Mouse (Mus musculus) forebrain, embryonic 16.5 days (tissue): ENCODE data around the gene Ncoa3. TPM values are rescaled to one million over a fixed set of nuclear protein-coding genes. Genes with fewer than 3 reads are reported as not detected.

Source experiments
- ATAC-seq: fragments of 200-750 bp; cut with Nextera tagmentation; 2 replicates; pipeline ENCODE4 v1.8.0; 2017; ENCODE audit warnings: mild to moderate bottlenecking, moderate library complexity
- H3K27ac ChIP-seq: fragments of 300-500 bp; sonication (generic); 2 replicates; pipeline ENCODE4 v1.5.1; 2014; ENCODE audit warnings: low read length, control low read depth
- H3K27me3 ChIP-seq: fragments of 300-500 bp; sonication (generic); replicated peaks from 2 replicates; pipeline ENCODE4 v1.6.1; 2014; ENCODE audit warnings: low read length; ENCODE audit not compliant: control insufficient read depth, insufficient read depth
- H3K36me3 ChIP-seq: fragments of 300-500 bp; sonication (generic); 2 replicates; pipeline ENCODE4 v1.6.1; 2014; ENCODE audit not compliant: control insufficient read depth, insufficient read depth
- H3K4me1 ChIP-seq: fragments of 300-500 bp; sonication (generic); replicated peaks from 2 replicates; pipeline ENCODE4 v1.6.1; 2014; ENCODE audit warnings: low read length; ENCODE audit not compliant: control insufficient read depth, insufficient read depth
- H3K4me2 ChIP-seq: fragments of 300-500 bp; sonication (generic); 2 replicates; pipeline ENCODE4 v1.6.1; 2014; ENCODE audit warnings: mild to moderate bottlenecking, low read length, control low read depth
- H3K4me3 ChIP-seq: fragments of 300-500 bp; sonication (generic); replicated peaks from 2 replicates; pipeline ENCODE4 v1.5.1; 2014; ENCODE audit warnings: mild to moderate bottlenecking, low read length, control low read depth
- H3K9ac ChIP-seq: fragments of 300-500 bp; sonication (generic); replicated peaks from 2 replicates; pipeline ENCODE4 v1.6.1; 2014; ENCODE audit warnings: low read depth, low read length, control low read depth
- H3K9me3 ChIP-seq: fragments of 300-500 bp; sonication (generic); 2 replicates; pipeline ENCODE4 v1.6.1; 2016; ENCODE audit warnings: low read length; ENCODE audit not compliant: control insufficient read depth
- WGBS: fragments of 180-500 bp; shearing (Covaris S2); extraction: QIAGEN DNeasy Blood & Tissue Kit; methylation state at CpG from one replicate; pipeline ENCODE4 v1.1.7; 2014; 5-methylcytosine and 5-hydroxymethylcytosine counted together
- polyA plus RNA-seq: library from polyadenylated mRNA; unstranded; fragments of >200 nt; fragmentation: Nextera tagmentation; extraction: Ambion mirVana; gene quantifications from 2 replicates; pipeline ENCODE4 v1.2.1, GENCODE M21; 2015

The Ncoa3 gene
- polyA plus RNA-seq, 1 experiment from 2014 or later: 11.3 TPM

DNA sequence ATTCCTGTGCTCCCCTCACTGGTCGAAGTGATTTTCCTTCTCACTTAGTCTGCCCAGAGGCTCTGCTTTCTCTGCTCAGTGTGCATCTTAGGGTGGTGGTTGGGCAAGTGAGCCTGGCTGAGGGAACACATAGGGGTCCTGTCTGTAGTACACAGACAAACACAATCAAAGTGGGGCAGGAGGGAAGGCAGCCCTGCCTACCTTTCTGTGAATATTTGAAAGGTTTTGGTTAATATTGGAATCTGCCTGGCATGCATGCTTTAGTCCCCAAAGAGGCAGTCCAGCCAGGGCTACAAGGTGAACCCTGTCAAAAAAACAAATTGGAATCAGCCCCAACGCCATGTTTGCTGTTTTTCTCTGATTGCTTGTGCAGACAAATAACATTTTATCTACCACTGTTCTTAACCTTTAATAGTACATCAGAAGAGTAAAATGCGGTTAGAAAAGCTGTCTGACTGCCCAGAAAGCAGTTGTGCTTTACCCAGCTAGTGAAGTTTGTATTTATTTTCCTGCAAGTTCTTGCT, 42.6 kb downstream of the Ncoa3 start:
- no peak for ATAC-seq
- peaks cover 13% of the 10 kb centered on the region for H3K4me1 ChIP-seq
- H3K36me3 ChIP-seq: no peaks in the 10 kb centered on the region
- no peak overlapping the region for H3K4me3 ChIP-seq
- WGBS: 76% methylated on average over 3 of the region's 3 CpGs
- no peak overlapping the region for H3K9ac ChIP-seq
- no peaks in the 10 kb centered on the region for H3K9me3 ChIP-seq
- no peak overlapping the region for H3K4me2 ChIP-seq
- H3K27ac ChIP-seq: no peak overlapping the region
- no peaks in the 10 kb centered on the region for H3K27me3 ChIP-seq

- Histone ChIP-seq H3K9ac (no peak overlapping the region), H3K27me3 (no peaks in the 10 kb centered on the region), H3K4me1 (peaks cover 8% of the 10 kb centered on the region), H3K27ac (no peak overlapping the region), H3K9me3 (no peaks in the 10 kb centered on the region), H3K4me2 (no peak overlapping the region), H3K36me3 (no peaks in the 10 kb centered on the region), H3K4me3 (no peak overlapping the region)
- no peak for ATAC-seq
- WGBS: 43% methylated on average over 3 of the region's 3 CpGs
These were observed 43.3 kb downstream of the Ncoa3 start for GRCm38 (mm10) chr2:166035725-166036124.

GRCm38 (mm10) chr2:166039681-166040080, 47.2 kb downstream of the Ncoa3 start:
- ATAC-seq: no peak
- H3K4me1 ChIP-seq: no peaks in the 10 kb centered on the region
- no peak overlapping the region for H3K4me3 ChIP-seq
- no peaks in the 10 kb centered on the region for H3K27me3 ChIP-seq
- no peak overlapping the region for H3K4me2 ChIP-seq
- 85% methylated on average over 4 of the region's 4 CpGs for WGBS
- H3K36me3 ChIP-seq: no peaks in the 10 kb centered on the region
- no peaks in the 10 kb centered on the region for H3K9me3 ChIP-seq
- H3K27ac ChIP-seq: no peak overlapping the region
- H3K9ac ChIP-seq: no peak overlapping the region

- Histone ChIP-seq H3K4me2 (no peak overlapping the region), H3K27ac (no peak overlapping the region), H3K9ac (no peak overlapping the region), H3K9me3 (no peaks in the 10 kb centered on the region), H3K36me3 (no peaks in the 10 kb centered on the region), H3K27me3 (no peaks in the 10 kb centered on the region), H3K4me1 (peaks cover 4% of the 10 kb centered on the region; the same call in 1 of the 2 replicates), H3K4me3 (no peak overlapping the region)
- 96% methylated on average over 1 of the region's 1 CpGs for WGBS
- ATAC-seq: no peak
These were observed 50.1 kb downstream of the Ncoa3 start for GRCm38 (mm10) chr2:166042542-166042941.

DNA sequence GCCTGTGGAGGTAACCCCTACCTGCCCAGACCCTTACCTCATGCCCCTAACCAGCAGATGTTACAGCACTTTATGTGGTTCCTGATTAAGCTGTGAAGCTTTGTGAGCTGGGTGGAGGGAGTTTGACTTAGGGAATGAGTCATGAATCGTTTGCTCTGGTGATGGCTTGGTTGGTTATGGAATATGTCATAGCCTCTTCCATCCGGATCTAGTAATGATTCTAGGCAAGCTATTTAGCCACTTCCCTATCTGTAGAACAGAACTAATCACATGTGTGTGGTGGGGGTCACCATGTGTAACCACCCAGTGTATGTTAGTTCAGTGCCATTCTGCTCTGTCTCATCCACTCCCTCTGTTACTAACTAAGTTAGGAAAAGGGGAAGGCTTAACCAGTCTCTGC, 52.6 kb downstream of the Ncoa3 start:
- 82% methylated on average over 2 of the region's 2 CpGs for WGBS

GRCm38 (mm10) chr2:166045549-166046501, 53.4 kb downstream of the Ncoa3 start:
- 51% methylated on average over 10 of the region's 10 CpGs for WGBS
- Histone ChIP-seq H3K4me3 (no peak overlapping the region), H3K27me3 (no peaks in the 10 kb centered on the region), H3K36me3 (peaks cover 6% of the 10 kb centered on the region; the same call in 1 of the 2 replicates), H3K27ac (no peak overlapping the region), H3K9ac (no peak overlapping the region; the same call in 1 of the 2 replicates), H3K9me3 (no peaks in the 10 kb centered on the region), H3K4me2 (no peak overlapping the region), H3K4me1 (peaks cover 4% of the 10 kb centered on the region; the same call in 1 of the 2 replicates)
- ATAC-seq: no peak

More for the DNA sequence above, 52.6 kb downstream of the Ncoa3 start:
- H3K9ac ChIP-seq: no peak overlapping the region
- H3K4me2 ChIP-seq: no peak overlapping the region
- H3K9me3 ChIP-seq: no peaks in the 10 kb centered on the region
- H3K27me3 ChIP-seq: no peaks in the 10 kb centered on the region
- peaks cover 6% of the 10 kb centered on the region; the same call in 1 of the 2 replicates for H3K36me3 ChIP-seq
- no peak overlapping the region for H3K27ac ChIP-seq
- peaks cover 4% of the 10 kb centered on the region; the same call in 1 of the 2 replicates for H3K4me1 ChIP-seq
- ATAC-seq: no peak
- H3K4me3 ChIP-seq: no peak overlapping the region

DNA sequence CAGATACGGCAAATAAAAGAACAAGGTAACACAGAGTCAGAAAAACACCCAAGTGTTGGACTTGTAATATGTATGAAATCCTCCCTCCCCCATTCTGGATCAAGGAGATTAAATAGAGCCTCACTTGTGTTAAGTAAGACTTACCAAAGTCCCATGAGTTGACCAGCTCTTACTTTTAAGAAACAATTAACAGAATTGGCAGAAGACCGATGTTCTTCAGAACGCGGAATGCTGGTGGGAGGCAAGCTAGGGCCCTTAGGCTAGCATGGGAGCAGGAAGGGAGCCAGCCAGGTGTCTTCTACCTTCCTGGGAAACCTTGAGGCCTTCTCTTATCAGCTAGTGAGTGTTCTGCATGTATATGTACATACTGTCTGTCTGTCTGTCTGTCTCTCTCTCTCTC, 55.5 kb downstream of the Ncoa3 start:
- H3K9ac ChIP-seq: no peak overlapping the region
- no peak for ATAC-seq
- 97% methylated on average over 4 of the region's 4 CpGs for WGBS
- peaks cover 6% of the 10 kb centered on the region; the same call in 1 of the 2 replicates for H3K36me3 ChIP-seq
- no peak overlapping the region for H3K27ac ChIP-seq
- no peak overlapping the region for H3K4me2 ChIP-seq
- no peaks in the 10 kb centered on the region for H3K9me3 ChIP-seq
- no peaks in the 10 kb centered on the region for H3K27me3 ChIP-seq
- no peak overlapping the region for H3K4me3 ChIP-seq
- H3K4me1 ChIP-seq: peaks cover 4% of the 10 kb centered on the region; the same call in 1 of the 2 replicates

GRCm38 (mm10) chr2:166048852-166049251, 56.4 kb downstream of the Ncoa3 start:
- H3K27ac ChIP-seq: no peak overlapping the region
- H3K4me3 ChIP-seq: no peak overlapping the region
- H3K9ac ChIP-seq: no peak overlapping the region
- H3K4me2 ChIP-seq: no peak overlapping the region
- no peak for ATAC-seq
- no peaks in the 10 kb centered on the region for H3K27me3 ChIP-seq
- peaks cover 4% of the 10 kb centered on the region; the same call in 1 of the 2 replicates for H3K4me1 ChIP-seq
- no peaks in the 10 kb centered on the region for H3K9me3 ChIP-seq
- 80% methylated on average over 7 of the region's 7 CpGs for WGBS
- peaks cover 6% of the 10 kb centered on the region; the same call in 1 of the 2 replicates for H3K36me3 ChIP-seq

DNA sequence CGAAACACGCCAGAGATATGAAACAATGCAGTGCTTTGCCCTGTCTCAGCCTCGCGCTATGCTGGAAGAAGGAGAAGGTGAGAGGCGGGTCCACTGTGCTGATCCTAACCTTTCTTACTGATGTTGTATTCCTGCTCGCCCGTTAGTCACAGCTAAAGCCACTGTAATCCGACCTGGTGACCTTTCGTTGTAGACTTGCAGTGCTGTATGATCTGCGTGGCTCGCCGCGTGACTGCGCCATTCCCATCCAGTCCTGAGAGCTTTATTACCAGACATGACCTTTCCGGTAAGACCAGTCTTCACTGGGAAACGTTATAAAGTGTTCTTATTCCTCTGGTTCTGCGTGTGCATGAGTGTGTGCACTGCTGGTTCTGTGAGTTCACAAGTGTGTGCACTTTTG, 59.0 kb downstream of the Ncoa3 start:
- Histone ChIP-seq H3K4me2 (no peak overlapping the region), H3K4me1 (no peaks in the 10 kb centered on the region), H3K27ac (no peak overlapping the region), H3K9me3 (no peaks in the 10 kb centered on the region), H3K27me3 (no peaks in the 10 kb centered on the region), H3K4me3 (no peak overlapping the region), H3K9ac (no peak overlapping the region), H3K36me3 (peaks cover 9% of the 10 kb centered on the region)
- WGBS: 88% methylated on average over 17 of the region's 17 CpGs
- no peak for ATAC-seq
